Mouse (Mus musculus) left cerebral cortex, adult 9 months (tissue): ENCODE results near the gene Slc17a4.

ENCODE experiments used
- DNase-seq, 2 experiments: peaks; one replicate each; pipeline ENCODE4 v3.0.0; 2022; ENCODE audit warnings: low spot score in 2 of 2

Slc17a4 gene

GRCm38 (mm10) chr13:23892592-23893268 lies 22.1 kb downstream of the Slc17a4 start:
- no peak for DNase-seq

GRCm38 (mm10) chr13:23889011-23889605 lies 25.7 kb downstream of the Slc17a4 start:
- no peak for DNase-seq

- DNase-seq = no peak
These were observed 27.6 kb downstream of the Slc17a4 start for GRCm38 (mm10) chr13:23887026-23887725.

GRCm38 (mm10) chr13:23885540-23885939 lies 29.3 kb downstream of the Slc17a4 start:
- DNase-seq = no peak

- DNase-seq = no peak
These were observed 35.2 kb downstream of the Slc17a4 start for GRCm38 (mm10) chr13:23879636-23880035.

- DNase-seq = no peak
These were observed 35.7 kb downstream of the Slc17a4 start for GRCm38 (mm10) chr13:23879106-23879505.

GRCm38 (mm10) chr13:23873141-23873540 lies 41.7 kb downstream of the Slc17a4 start:
- DNase-seq = no peak

GRCm38 (mm10) chr13:23869996-23870395 lies 44.8 kb downstream of the Slc17a4 start:
- DNase-seq = no peak

GRCm38 (mm10) chr13:23868790-23869533 lies 45.8 kb downstream of the Slc17a4 start:
- DNase-seq = no peak

- no peak for DNase-seq
These were observed 47.4 kb downstream of the Slc17a4 start, which contains the start of gene Slc17a1 for GRCm38 (mm10) chr13:23867405-23867804. Slc17a1 (plus strand) TSS chr13:23867750.

GRCm38 (mm10) chr13:23867000-23867399 lies 47.8 kb downstream of the Slc17a4 start:
- no peak for DNase-seq

- no peak for DNase-seq
These were observed 48.6 kb downstream of the Slc17a4 start for GRCm38 (mm10) chr13:23866086-23866710.

GRCm38 (mm10) chr13:23864711-23865110 lies 50.1 kb downstream of the Slc17a4 start:
- DNase-seq = no peak

GRCm38 (mm10) chr13:23861815-23862214 lies 53.0 kb downstream of the Slc17a4 start:
- no peak for DNase-seq

- no peak for DNase-seq
These were observed 58.4 kb downstream of the Slc17a4 start for GRCm38 (mm10) chr13:23856401-23856800.

- peak in 1 of 2 experiments; percentile 47 for DNase-seq
These were observed 65.5 kb downstream of the Slc17a4 start for GRCm38 (mm10) chr13:23849299-23849698.
